Comparison of ENCODE assay signal across 14 mouse cellular contexts in the genomic region with DNA sequence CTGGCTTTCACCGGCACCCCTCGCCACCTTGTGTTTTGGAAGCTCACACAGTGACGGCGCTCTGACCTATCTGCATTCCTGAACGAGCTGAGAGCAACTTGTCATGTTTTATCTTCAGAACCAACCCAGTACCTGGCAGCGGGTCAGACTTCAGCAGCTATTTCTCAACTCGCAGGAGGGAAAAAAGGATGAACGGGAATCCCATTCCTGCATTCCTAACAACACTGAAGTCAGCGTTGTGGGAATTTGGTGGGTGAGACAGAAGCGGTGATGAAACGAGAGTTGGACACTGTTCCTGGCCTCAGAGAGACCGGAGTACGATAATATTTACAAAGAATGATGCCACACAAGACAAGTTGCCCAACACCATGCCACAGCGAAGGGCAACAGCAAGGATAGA. TPM values are rescaled to one million over a fixed set of nuclear protein-coding genes. Genes with fewer than 3 reads are reported as not detected.
DNase-seq lines count a peak whose midpoint lies in the region; ATAC-seq and TF ChIP-seq lines count a peak whose summit lies in the region.
"Had no signal": no experiment of that assay in that cellular context is flagged by ENCODE, and none has a peak within 500 bp of the region (broad histone marks: within the 10 kb centered on the region; RNA-seq: fewer than 3 reads in every experiment).

No protein-coding gene starts in this region.

- no peaks in the 10 kb centered on the region for H3K36me3 ChIP-seq in liver, embryonic 15.5 days (replicated peaks)
- H3K36me3 ChIP-seq in liver, embryonic 11.5 days (ENCODE audit: control insufficient read depth, insufficient read depth, low read length) = no peaks in the 10 kb centered on the region
- H3K36me3 ChIP-seq in forebrain, embryonic 13.5 days (ENCODE audit: poor library complexity, severe bottlenecking) = no peaks in the 10 kb centered on the region
- H3K36me3 ChIP-seq in hindbrain, postnatal 0 days (ENCODE audit: insufficient read depth, low read length) = no peaks in the 10 kb centered on the region
- H3K36me3 ChIP-seq: hindbrain, embryonic 10.5 days had no signal

- peaks cover 6% of the 10 kb centered on the region; the same call in 1 of the 2 replicates for H3K4me1 ChIP-seq in liver, embryonic 15.5 days (replicated peaks)
- no peaks in the 10 kb centered on the region for H3K4me1 ChIP-seq in liver, embryonic 11.5 days (replicated peaks; ENCODE audit: control insufficient read depth, insufficient read depth, low read length)
- no peaks in the 10 kb centered on the region for H3K4me1 ChIP-seq in forebrain, embryonic 13.5 days
- H3K4me1 ChIP-seq in hindbrain, postnatal 0 days (ENCODE audit: insufficient read depth, low read length) = no peaks in the 10 kb centered on the region
- H3K4me1 ChIP-seq: hindbrain, embryonic 10.5 days had no signal

- no peak overlapping the region for H3K27ac ChIP-seq in liver, embryonic 15.5 days (replicated peaks)
- H3K27ac ChIP-seq in liver, embryonic 11.5 days (ENCODE audit: low read depth, low read length) = no peak overlapping the region
- no peak overlapping the region for H3K27ac ChIP-seq in forebrain, embryonic 13.5 days
- H3K27ac ChIP-seq in hindbrain, postnatal 0 days = no peak overlapping the region
- H3K27ac ChIP-seq: hindbrain, embryonic 10.5 days; stomach, postnatal 0 days had no signal

- no peak for TF ChIP-seq CTCF in hindbrain, postnatal 0 days (IDR thresholded peaks at IDR 0.05; ENCODE audit: low read depth)

- no peaks in the 10 kb centered on the region for H3K9me3 ChIP-seq in liver, embryonic 15.5 days (replicated peaks)
- no peaks in the 10 kb centered on the region for H3K9me3 ChIP-seq in liver, embryonic 11.5 days (ENCODE audit: control insufficient read depth, low read length)
- no peaks in the 10 kb centered on the region for H3K9me3 ChIP-seq in forebrain, embryonic 13.5 days (replicated peaks)
- no peaks in the 10 kb centered on the region for H3K9me3 ChIP-seq in hindbrain, postnatal 0 days (ENCODE audit: low read length)
- H3K9me3 ChIP-seq: hindbrain, embryonic 10.5 days had no signal

- H3K9ac ChIP-seq in liver, embryonic 15.5 days = no peak overlapping the region
- H3K9ac ChIP-seq in liver, embryonic 11.5 days (ENCODE audit: low read depth, low read length) = no peak overlapping the region
- H3K9ac ChIP-seq in forebrain, embryonic 13.5 days = no peak overlapping the region
- no peak overlapping the region for H3K9ac ChIP-seq in hindbrain, postnatal 0 days (replicated peaks; ENCODE audit: low read length)

- no peaks in the 10 kb centered on the region for H3K27me3 ChIP-seq in liver, embryonic 15.5 days
- no peaks in the 10 kb centered on the region for H3K27me3 ChIP-seq in liver, embryonic 11.5 days (replicated peaks; ENCODE audit: control insufficient read depth, insufficient read depth, low read length)
- H3K27me3 ChIP-seq in forebrain, embryonic 13.5 days = no peaks in the 10 kb centered on the region
- H3K27me3 ChIP-seq in hindbrain, postnatal 0 days (ENCODE audit: insufficient read depth, low read length) = no peaks in the 10 kb centered on the region

- H3K4me3 ChIP-seq in liver, embryonic 15.5 days (replicated peaks) = no peak overlapping the region
- H3K4me3 ChIP-seq in liver, embryonic 11.5 days (ENCODE audit: low read depth, low read length) = no peak overlapping the region
- H3K4me3 ChIP-seq in forebrain, embryonic 13.5 days = no peak overlapping the region
- H3K4me3 ChIP-seq in hindbrain, postnatal 0 days (ENCODE audit: low read length) = no peak overlapping the region
- H3K4me3 ChIP-seq: hindbrain, embryonic 10.5 days had no signal

- 0 out of 2 replicates have a peak, but pooled peaks have one; percentile 25 for ATAC-seq in liver, embryonic 15.5 days (ENCODE audit: insufficient read depth)
- no peak for ATAC-seq in liver, embryonic 11.5 days (replicated peaks; ENCODE audit: low FRiP score)
- peak; percentile 66 for ATAC-seq in megakaryocyte progenitor cell, adult 5-6 weeks (replicated peaks; ENCODE audit: poor library complexity)
- ATAC-seq in forebrain, embryonic 13.5 days = no peak
- ATAC-seq in hindbrain, postnatal 0 days = no peak
- ATAC-seq: activated CD4-positive, CD25-positive, alpha-beta regulatory T cell, adult 4 months; forebrain, embryonic 14.5 days had no signal

- H3K4me2 ChIP-seq in liver, embryonic 15.5 days = peak overlapping the region; percentile 32
- H3K4me2 ChIP-seq in liver, embryonic 11.5 days = no peak overlapping the region
- no peak overlapping the region for H3K4me2 ChIP-seq in forebrain, embryonic 13.5 days
- no peak overlapping the region for H3K4me2 ChIP-seq in hindbrain, postnatal 0 days (ENCODE audit: low read depth, low read length)

- DNase-seq in liver, embryonic 11.5 days (ENCODE audit: low spot score) = no peak
- DNase-seq in gonadal fat pad, adult 2 months (ENCODE audit: low read depth) = peak; percentile 52
- peak; percentile 52 for DNase-seq in heart, postnatal 4 days
- no peak for DNase-seq in hindbrain, postnatal 0 days (ENCODE audit: low spot score)
- DNase-seq: cerebellum, adult 11-12 months had no signal

- WGBS in liver, embryonic 15.5 days (ENCODE audit: insufficient replicate concordance) = 67% methylated on average over 14 of the region's 14 CpGs
- 69% methylated on average over 14 of the region's 14 CpGs for WGBS in liver, embryonic 11.5 days
- WGBS in forebrain, embryonic 13.5 days = 91% methylated on average over 14 of the region's 14 CpGs
- 84% methylated on average over 14 of the region's 14 CpGs for WGBS in hindbrain, postnatal 0 days

RNA-seq across cellular contexts. Expression of a gene that starts 58.3 kb away (rescaled TPM):
- polyA plus RNA-seq in liver, embryonic 15.5 days (2015; fragmentation: Nextera tagmentation; extraction: Ambion mirVana) = not detected in 2 replicates
- not detected in 2 replicates for polyA plus RNA-seq in liver, embryonic 11.5 days (2014; fragmentation: Nextera tagmentation; extraction: Ambion mirVana)
- polyA plus RNA-seq in gonadal fat pad, adult 2 months (2012; rRNA removed) = 5.4 and 5.5 TPM in 2 replicates
- 1 to 10 TPM; 9.4 to 9.5 TPM for total RNA-seq in heart, postnatal 4 days (2021)
- not detected in 2 replicates for total RNA-seq in megakaryocyte progenitor cell, adult 5-6 weeks (2015)
- total RNA-seq in megakaryocyte progenitor cell, adult 5-6 weeks (2017) = not detected in 2 replicates
- 0.10 TPM in 1 of 2 replicates, not detected in the other for polyA plus RNA-seq in forebrain, embryonic 13.5 days (2015; fragmentation: Nextera tagmentation; extraction: Ambion mirVana)
- total RNA-seq in hindbrain, postnatal 0 days (2014; rRNA removed) = 0.26 TPM in 1 of 2 replicates, not detected in the other
- 0.14 and 0.18 TPM in 2 replicates for polyA plus RNA-seq in hindbrain, postnatal 0 days (2015; fragmentation: Nextera tagmentation; extraction: Ambion mirVana)
- total RNA-seq: ES-E14 had no signal
- polyA plus RNA-seq: activated CD4-positive, CD25-positive, alpha-beta regulatory T cell, adult 4 months; forebrain, embryonic 14.5 days; hindbrain, embryonic 10.5 days; neural tube, embryonic 11.5 days had no signal

Comparison
In these comparisons a context has a peak if more than half of its experiments do, and no peak if none do; other contexts are left out.
1. ATAC-seq: peak in liver, embryonic 15.5 days (single experiment) and megakaryocyte progenitor cell, adult 5-6 weeks (single experiment); none in liver, embryonic 11.5 days (single experiment), forebrain, embryonic 13.5 days (single experiment) and hindbrain, postnatal 0 days (single experiment).
2. DNase-seq: peak in gonadal fat pad, adult 2 months (single experiment) and heart, postnatal 4 days (single experiment); none in liver, embryonic 11.5 days (single experiment) and hindbrain, postnatal 0 days (single experiment).